Mouse (Mus musculus): ENCODE results near the gene Retsat.

Gene Retsat

GRCm38 (mm10) chr6:72623661-72624402, 25.6 kb downstream of the Retsat start:
- no peak for DNase-seq (ENCODE audit: low spot score in 2 of 2)

DNA sequence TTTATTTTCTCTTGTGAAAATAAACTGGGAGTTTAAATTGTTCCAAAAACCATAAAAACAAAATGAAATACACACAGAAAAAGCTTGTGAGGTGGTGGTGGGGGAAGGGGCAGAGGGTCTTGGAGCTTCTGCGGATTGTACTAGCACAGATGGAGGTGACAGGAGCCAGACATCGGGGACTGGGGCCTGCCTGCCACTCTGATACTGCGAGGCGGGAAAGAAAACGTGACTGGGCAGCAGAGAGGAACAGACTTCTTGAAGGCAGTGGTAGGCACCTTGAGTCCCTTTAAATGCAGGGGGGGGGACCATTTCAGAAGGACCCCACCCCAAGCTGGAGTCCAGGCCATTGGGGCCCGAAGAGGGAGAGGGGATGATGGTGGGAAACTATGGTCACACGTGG, 28.1 kb downstream of the Retsat start:
- no peak for DNase-seq (ENCODE audit: low spot score in 2 of 2)

GRCm38 (mm10) chr6:72627276-72627675, 29.0 kb downstream of the Retsat start:
- no peak for DNase-seq (ENCODE audit: low spot score in 2 of 2)

- DNase-seq (ENCODE audit: low spot score in 2 of 2) = no peak
Observed at GRCm38 (mm10) chr6:72630370-72630769, 32.1 kb downstream of the Retsat start.

- no peak for DNase-seq (ENCODE audit: low spot score in 2 of 2)
Observed at GRCm38 (mm10) chr6:72630961-72631360, 32.7 kb downstream of the Retsat start.

- DNase-seq (ENCODE audit: low spot score in 2 of 2) = no peak
Observed at GRCm38 (mm10) chr6:72631700-72632099, 33.4 kb downstream of the Retsat start.

DNA sequence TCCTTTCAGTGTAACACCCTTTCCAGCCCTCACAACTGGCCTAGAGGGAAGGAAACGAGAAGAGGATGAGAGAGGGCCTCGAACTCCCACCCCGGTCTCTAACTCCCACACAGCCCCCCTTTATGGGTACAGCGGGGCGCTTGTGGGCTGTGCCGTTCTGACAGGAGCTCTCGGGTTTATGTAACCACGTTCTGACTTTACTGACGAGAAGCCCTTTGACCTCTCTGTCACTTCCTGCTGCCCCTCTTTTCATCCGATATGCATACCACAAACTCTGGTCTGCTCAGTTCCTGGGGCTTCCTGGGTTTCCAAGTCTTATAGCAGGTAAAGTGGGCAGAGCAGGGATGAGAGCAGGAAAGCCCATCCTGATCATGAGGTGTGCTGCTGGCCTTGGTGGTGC, 36.0 kb downstream of the Retsat start:
- DNase-seq (ENCODE audit: low spot score in 2 of 2) = peak; percentile 29 to 32

DNA sequence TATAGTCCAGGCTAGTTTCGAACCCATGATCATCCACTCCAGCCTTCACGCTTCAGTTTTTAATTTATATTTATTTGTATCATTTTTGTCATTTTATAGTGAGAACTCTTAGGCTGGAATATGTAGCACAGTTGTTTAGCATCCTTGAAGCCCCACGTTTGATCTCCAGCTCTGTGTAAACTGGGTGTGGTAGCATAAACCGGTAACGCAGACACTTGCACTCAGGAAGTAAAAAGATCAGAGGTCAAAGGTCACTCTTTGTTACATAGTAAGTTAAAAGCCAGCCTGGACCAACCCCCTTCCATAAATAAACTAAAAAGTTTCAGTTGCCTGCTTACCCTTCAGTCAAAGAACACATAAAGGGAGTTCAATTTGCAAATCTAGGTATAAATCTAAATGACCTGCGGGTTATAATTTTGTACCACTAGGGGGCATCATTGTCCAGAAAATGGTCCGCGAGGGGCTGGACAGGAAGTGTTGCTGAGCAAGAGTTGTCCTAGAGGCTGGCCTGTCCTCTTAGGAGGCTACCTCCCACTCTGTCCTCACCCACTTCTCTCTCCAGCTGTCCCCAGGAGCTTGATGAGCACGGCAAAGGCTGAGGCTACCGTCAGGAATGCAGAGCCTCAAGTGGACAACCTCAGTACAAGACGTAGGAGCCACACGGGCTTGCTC, 37.6 kb downstream of the Retsat start:
- DNase-seq (ENCODE audit: low spot score in 2 of 2) = peak in 1 of 2 experiments; percentile 47

DNA sequence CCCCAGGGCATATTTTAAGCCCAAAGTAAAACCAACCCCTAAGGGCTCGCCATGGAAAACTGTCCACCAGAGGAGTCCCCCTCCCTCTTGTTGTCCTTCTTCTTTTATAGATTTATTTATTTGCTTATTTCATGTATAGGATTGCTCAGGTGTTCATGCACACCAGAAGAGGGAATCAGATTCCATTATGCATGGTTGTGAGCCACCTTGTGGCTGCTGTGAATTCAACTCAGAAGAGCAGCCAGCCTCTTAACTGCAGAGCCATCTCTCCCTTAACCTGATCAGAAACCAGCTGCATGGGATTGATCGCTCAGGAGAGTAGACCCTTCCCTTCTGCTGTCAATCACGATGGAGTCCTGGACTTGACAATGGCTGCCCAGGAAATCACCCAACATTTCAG, 38.7 kb downstream of the Retsat start:
- DNase-seq (ENCODE audit: low spot score in 2 of 2) = no peak

GRCm38 (mm10) chr6:72641218-72641954, 43.1 kb downstream of the Retsat start:
- no peak for DNase-seq (ENCODE audit: low spot score in 2 of 2)

GRCm38 (mm10) chr6:72644576-72644975, 46.3 kb downstream of the Retsat start:
- DNase-seq (ENCODE audit: low spot score in 2 of 2) = no peak

DNA sequence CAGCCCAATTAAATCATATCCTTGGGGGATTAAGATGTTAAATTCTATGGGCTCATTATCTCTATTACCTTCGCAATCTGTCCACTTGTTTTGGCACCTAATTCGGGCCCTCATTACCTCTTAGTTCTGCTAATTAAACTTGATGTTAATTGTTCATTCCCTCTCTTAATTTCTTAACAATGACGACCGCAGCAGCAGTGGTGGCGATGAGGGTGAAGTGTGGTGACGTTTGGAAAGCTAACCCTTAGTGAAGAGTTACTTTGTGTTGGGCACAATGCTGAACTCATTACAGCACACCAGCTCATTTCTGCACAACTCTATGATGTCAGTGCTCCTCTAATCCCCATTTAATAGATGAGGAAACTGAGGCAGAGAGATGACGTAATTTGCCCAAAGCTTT, 47.1 kb downstream of the Retsat start:
- DNase-seq (ENCODE audit: low spot score in 2 of 2) = no peak

DNA sequence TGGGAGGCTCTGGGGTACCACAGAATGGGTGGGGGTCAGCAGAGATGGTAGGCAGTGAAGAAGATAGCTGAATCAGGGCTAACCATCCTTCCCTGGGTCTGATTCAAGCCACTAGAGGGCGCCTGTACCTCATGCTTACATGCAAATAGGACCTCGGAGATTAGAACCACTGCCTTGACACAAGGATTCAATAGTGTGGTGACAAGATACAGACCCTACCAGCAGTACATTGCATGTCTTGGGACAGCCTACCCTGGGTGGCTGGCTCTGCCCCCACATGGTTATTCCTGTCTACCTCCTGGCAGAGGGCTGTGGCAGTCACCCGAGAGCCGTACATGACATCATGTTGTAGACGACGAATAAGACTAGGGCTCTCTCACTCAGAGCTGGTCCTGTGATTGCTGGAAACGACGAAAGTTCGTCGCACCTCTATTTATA, 49.1 kb downstream of the Retsat start:
- peak; percentile 31 to 69 for DNase-seq (ENCODE audit: low spot score in 2 of 2)

- no peak for DNase-seq (ENCODE audit: low spot score in 2 of 2)
Observed at GRCm38 (mm10) chr6:72648002-72648595, 49.8 kb downstream of the Retsat start.

DNA sequence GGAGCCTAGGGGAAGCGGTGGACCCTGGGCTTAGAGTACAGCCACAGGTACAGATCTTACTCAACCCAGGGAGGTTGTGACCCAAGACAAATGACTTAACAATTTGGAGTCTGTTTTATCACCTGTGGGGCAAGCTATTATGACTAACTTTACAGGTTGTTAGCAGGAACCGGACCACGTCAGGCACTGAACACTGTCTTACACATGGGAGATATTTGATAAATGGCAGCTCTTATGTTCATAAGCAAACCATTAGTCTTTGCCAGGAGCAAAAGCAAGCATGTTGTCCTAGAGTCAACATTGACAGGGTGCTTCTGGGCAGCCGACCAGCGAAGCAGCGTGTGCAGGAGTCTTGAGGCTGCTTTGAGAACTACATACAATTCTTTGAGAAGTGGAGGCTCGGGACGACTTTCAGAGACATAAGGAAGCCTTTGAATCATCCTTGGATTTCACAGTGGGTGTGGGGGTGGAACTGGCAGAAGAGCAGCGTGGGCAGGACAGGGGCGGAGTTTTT, 52.1 kb downstream of the Retsat start:
- no peak for DNase-seq (ENCODE audit: low spot score in 2 of 2)

GRCm38 (mm10) chr6:72653419-72653818, 55.1 kb downstream of the Retsat start:
- no peak for DNase-seq (ENCODE audit: low spot score in 2 of 2)

GRCm38 (mm10) chr6:72654355-72654754, 56.1 kb downstream of the Retsat start:
- no peak for DNase-seq (ENCODE audit: low spot score in 2 of 2)

DNA sequence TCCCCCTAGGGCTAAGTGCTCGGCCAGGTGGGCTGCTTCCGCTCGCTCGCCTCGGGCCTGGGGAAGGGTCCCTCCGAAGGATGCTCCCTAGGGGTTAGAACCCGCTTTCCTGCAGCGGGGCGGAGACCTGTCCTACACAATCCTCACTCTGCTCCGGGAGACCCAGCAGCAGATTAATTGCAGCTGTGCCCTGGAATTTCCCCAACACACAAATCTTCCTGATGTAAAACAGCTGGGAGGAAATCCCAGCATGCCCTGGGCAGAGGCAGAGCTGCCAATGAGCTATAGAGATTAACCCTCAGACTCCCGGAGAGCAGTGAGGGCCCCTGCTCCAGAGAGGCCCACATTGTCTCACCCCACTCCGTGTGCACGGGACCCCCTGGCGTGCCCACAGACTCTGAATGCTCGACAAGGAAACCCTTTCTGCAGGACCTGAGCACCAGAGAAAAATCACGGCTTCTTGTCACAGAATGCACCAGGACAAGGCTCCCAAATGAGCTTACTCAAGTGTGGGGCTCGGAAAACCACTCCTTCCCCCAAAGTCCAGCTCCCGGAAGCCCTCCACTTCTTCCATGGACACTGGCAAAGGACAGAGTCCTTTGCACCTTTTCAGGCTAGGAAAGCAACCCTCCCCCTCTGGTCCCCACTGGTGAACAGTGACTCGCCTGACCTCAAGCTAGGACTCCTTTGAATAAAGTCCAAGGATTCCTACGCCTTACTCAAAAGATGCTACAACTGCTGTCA, 57.2 kb downstream of the Retsat start:
- peak in 1 of 2 experiments; percentile 11 for DNase-seq (ENCODE audit: low spot score in 2 of 2)

- no peak for DNase-seq (ENCODE audit: low spot score in 2 of 2)
Observed at GRCm38 (mm10) chr6:72656053-72656442, 57.8 kb downstream of the Retsat start.

DNA sequence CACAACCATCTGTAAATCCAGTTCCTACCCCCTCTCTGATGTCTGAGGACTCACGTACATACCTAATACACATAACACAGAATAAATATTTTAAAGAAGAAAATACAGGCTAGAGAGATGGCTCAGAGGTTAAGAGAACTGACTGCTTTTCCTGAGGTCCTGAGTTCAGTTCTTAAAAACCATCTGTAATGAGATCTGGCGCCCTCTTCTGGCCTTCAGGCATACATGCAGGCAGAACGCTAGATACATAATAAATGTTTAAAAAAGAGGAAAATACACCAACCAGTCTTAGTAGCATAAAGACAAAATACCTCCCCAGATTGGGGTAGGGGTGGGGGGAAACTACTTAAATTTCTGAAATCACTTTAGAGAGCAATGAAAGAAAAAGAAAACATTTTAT, 59.7 kb downstream of the Retsat start:
- peak in 1 of 2 experiments; percentile 35 for DNase-seq (ENCODE audit: low spot score in 2 of 2)
